In the genomic region with DNA sequence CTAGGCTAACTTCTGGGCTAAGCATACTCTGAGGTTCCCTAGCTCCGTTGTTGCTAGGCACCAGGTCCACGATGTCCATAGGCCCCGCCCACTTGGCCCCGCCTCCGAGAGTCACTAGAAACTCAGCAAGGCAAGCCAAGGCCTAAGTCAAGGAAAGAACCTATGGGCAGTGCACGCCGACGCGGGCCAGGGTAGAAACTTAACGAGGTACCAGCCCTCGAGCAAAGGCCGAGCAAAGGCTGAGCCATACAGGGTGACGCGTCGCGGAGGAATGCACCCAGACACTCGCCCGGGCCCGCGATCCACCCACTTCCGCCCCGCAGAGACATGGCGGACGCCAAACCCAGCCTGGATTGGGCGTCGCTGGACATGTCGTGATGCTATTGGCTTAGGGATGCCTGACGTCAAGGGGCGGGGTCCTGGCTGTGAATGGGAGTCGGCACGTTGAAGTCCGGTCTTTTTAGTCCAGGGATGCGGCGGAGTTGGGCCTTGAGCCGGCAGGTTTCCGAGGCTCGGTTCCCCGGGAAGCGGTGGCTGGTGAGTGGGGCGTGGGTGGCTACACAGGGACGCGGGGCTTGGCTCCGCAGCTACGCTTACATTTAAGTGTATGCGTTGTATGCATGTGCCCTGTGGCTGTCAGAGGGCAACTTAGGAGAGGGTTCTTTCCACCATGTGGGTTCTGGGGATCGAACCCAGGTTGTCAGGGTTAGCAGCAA, we compare ENCODE assay signal across 8 mouse cellular contexts. TPM values are rescaled to one million over a fixed set of nuclear protein-coding genes. Genes with fewer than 3 reads are reported as not detected.
DNase-seq lines count a peak whose midpoint lies in the region; ATAC-seq and TF ChIP-seq lines count a peak whose summit lies in the region.

Ttc16 (minus strand) TSS at position 275 of the 716 bp plus-strand sequence.
Ptrh1 (plus strand) TSS at position 428 of the 716 bp plus-strand sequence.

- DNase-seq in A20 (ENCODE audit: low read depth, low spot score) (peak; percentile 98), liver (peak; percentile 94)
- peak; percentile 99 for DNase-seq in heart, embryonic 10.5 days (ENCODE audit: low spot score)
- peak; percentile 95 to 96 for DNase-seq in spleen, postnatal 4 days (ENCODE audit: low spot score in 2 of 2)

- no peaks in the 10 kb centered on the region for H3K36me3 ChIP-seq in heart, embryonic 10.5 days
- no peaks in the 10 kb centered on the region for H3K36me3 ChIP-seq in kidney, embryonic 15.5 days

- H3K9me3 ChIP-seq in heart, embryonic 10.5 days: no peaks in the 10 kb centered on the region
- no peaks in the 10 kb centered on the region for H3K9me3 ChIP-seq in kidney, embryonic 15.5 days (replicated peaks)

- H3K4me1 ChIP-seq in bone marrow macrophage, adult 2 months (ENCODE audit: control insufficient read depth, insufficient read depth, low read length): peaks cover 6% of the 10 kb centered on the region
- H3K4me1 ChIP-seq in embryonic fibroblast, embryonic 13.5 days (ENCODE audit: control insufficient read depth, insufficient read depth, low read length): peaks cover 7% of the 10 kb centered on the region
- H3K4me1 ChIP-seq in heart, embryonic 10.5 days: peaks cover 39% of the 10 kb centered on the region
- H3K4me1 ChIP-seq in kidney, embryonic 15.5 days: peaks cover 15% of the 10 kb centered on the region

- peak within 1 kb of the TSS; percentile 30 for H3K27ac ChIP-seq in bone marrow macrophage, adult 2 months (ENCODE audit: insufficient read depth, low read depth, low read length)
- peak within 1 kb of the TSS; percentile 37 for H3K27ac ChIP-seq in embryonic fibroblast, embryonic 13.5 days (ENCODE audit: insufficient read depth, low read length)
- peak within 1 kb of the TSS; percentile 87 for H3K27ac ChIP-seq in heart, embryonic 10.5 days
- peak within 1 kb of the TSS; percentile 77 for H3K27ac ChIP-seq in kidney, embryonic 15.5 days

- under 1% methylated on average over 46 of the region's 46 CpGs for WGBS in heart, embryonic 10.5 days
- under 1% methylated on average over 46 of the region's 46 CpGs for WGBS in kidney, embryonic 15.5 days

- H3K27me3 ChIP-seq in heart, embryonic 10.5 days (ENCODE audit: insufficient read depth, poor library complexity, severe bottlenecking): peaks cover 24% of the 10 kb centered on the region
- no peaks in the 10 kb centered on the region for H3K27me3 ChIP-seq in kidney, embryonic 15.5 days

- peak within 1 kb of the TSS; percentile 38; the same call in 1 of the 2 replicates for H3K9ac ChIP-seq in kidney, embryonic 15.5 days

- H3K4me2 ChIP-seq in kidney, embryonic 15.5 days: peak within 1 kb of the TSS; percentile 87

- ATAC-seq in kidney, embryonic 15.5 days (replicated peaks; ENCODE audit: low FRiP score): peak; percentile 97
- peak; percentile 92 for ATAC-seq in monocyte, adult 5-6 weeks (replicated peaks; ENCODE audit: insufficient number of reproducible peaks, low FRiP score, low TSS enrichment, poor library complexity, severe bottlenecking)

- TF ChIP-seq CTCF in bone marrow macrophage, adult 2 months (IDR thresholded peaks at IDR 0.05; ENCODE audit: low read depth, low read length): no peak
- TF ChIP-seq CTCF in embryonic fibroblast, embryonic 13.5 days (IDR thresholded peaks at IDR 0.05; ENCODE audit: borderline replicate concordance, insufficient read depth, low read length): no peak

- TF ChIP-seq POLR2A in bone marrow macrophage, adult 2 months (IDR thresholded peaks at IDR 0.05; ENCODE audit: borderline replicate concordance, low read depth, low read length): no peak
- peak; percentile 94 for TF ChIP-seq POLR2A in embryonic fibroblast, embryonic 13.5 days (IDR thresholded peaks at IDR 0.05; ENCODE audit: low read depth, low read length)

- peak within 1 kb of the TSS; percentile 64 for H3K4me3 ChIP-seq in bone marrow macrophage, adult 2 months (ENCODE audit: insufficient read depth, low read length)
- peak within 1 kb of the TSS; percentile 75 for H3K4me3 ChIP-seq in embryonic fibroblast, embryonic 13.5 days (ENCODE audit: insufficient read depth, low read length)
- H3K4me3 ChIP-seq in heart, embryonic 10.5 days: peak within 1 kb of the TSS; percentile 74
- peak within 1 kb of the TSS; percentile 61 for H3K4me3 ChIP-seq in kidney, embryonic 15.5 days (replicated peaks)

RNA-seq across cellular contexts. Expression of gene Ttc16, which starts in this region (rescaled TPM):
- not detected in 2 replicates for polyA plus RNA-seq in bone marrow macrophage, adult 2 months (2012; ENCODE audit: insufficient read depth, insufficient read length, missing spikeins)
- 0.40 and 0.67 TPM in 2 replicates for polyA plus RNA-seq in embryonic fibroblast, embryonic 13.5 days (2011; ENCODE audit: insufficient read length, low read depth, missing spikeins)
- 0.29 and 0.52 TPM in 2 replicates for polyA plus RNA-seq in heart, embryonic 10.5 days (2016; fragmentation: Nextera tagmentation; extraction: Ambion mirVana)
- 0.15 and 0.25 TPM in 2 replicates for polyA plus RNA-seq in kidney, embryonic 15.5 days (2015; fragmentation: Nextera tagmentation; extraction: Ambion mirVana)
- not detected in 3 replicates for total RNA-seq in monocyte, adult 5-6 weeks (2017)

RNA-seq across cellular contexts. Expression of gene Ptrh1, which starts in this region (rescaled TPM):
- 3.2 and 5.5 TPM in 2 replicates for polyA plus RNA-seq in bone marrow macrophage, adult 2 months (2012; ENCODE audit: insufficient read depth, insufficient read length, missing spikeins)
- 28.9 and 44.3 TPM in 2 replicates for polyA plus RNA-seq in embryonic fibroblast, embryonic 13.5 days (2011; ENCODE audit: insufficient read length, low read depth, missing spikeins)
- polyA plus RNA-seq in heart, embryonic 10.5 days (2016; fragmentation: Nextera tagmentation; extraction: Ambion mirVana): 5.1 and 5.6 TPM in 2 replicates
- 5.1 and 5.5 TPM in 2 replicates for polyA plus RNA-seq in kidney, embryonic 15.5 days (2015; fragmentation: Nextera tagmentation; extraction: Ambion mirVana)
- total RNA-seq in monocyte, adult 5-6 weeks (2017): 1.1 to 1.8 TPM (median 1.6 TPM) in 3 replicates

Comparison
In these comparisons a context has a peak if more than half of its experiments do, and no peak if none do; other contexts are left out.
1. Peak in every context shown above with its lines: DNase-seq, ATAC-seq, H3K4me3 ChIP-seq and H3K27ac ChIP-seq.
2. H3K27ac ChIP-seq: peak in every context shown above with its lines; median percentile 87 in heart, embryonic 10.5 days; 77 in kidney, embryonic 15.5 days; 37 in embryonic fibroblast, embryonic 13.5 days; 30 in bone marrow macrophage, adult 2 months.